Comparison of ENCODE assay signal across 10 mouse cellular contexts in the genomic region with DNA sequence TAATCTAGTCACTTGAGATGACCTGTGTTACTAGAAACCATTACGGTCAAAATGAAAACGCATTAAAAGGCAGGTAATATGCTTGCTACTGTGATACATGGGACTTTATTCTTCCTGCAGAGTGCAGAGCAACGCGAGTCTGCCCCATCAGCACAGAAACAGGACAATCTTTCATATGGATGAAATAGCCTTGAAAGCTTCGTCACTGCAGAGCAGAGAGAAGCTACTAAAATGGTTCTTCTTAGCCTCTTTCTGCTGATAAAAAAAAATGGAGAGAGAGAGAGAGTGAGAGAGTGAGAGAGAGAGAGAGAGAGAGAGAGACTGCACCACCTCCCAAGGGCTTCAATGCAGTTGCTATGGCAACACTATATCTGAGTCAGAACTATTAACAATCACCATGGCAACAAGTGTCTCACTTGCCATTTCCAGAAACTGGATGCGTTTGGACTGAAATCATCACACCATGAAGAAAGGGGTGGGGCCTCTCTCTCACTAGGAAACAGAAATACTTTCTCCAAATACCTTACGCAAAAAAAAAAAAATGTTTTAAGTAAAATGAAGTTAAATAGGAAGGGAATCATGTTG.
DNase-seq lines count a peak whose midpoint lies in the region; ATAC-seq lines count a peak whose summit lies in the region.
"Had no signal": no experiment of that assay in that cellular context is flagged by ENCODE, and none has a peak within 500 bp of the region (broad histone marks: within the 10 kb centered on the region; RNA-seq: fewer than 3 reads in every experiment).

No protein-coding gene starts in this region.

- H3K9me3 ChIP-seq in forebrain, embryonic 14.5 days (replicated peaks; ENCODE audit: control insufficient read depth, low read length), result no peaks in the 10 kb centered on the region
- H3K9me3 ChIP-seq: liver, embryonic 15.5 days; stomach, embryonic 15.5 days had no signal

- no peak overlapping the region for H3K4me3 ChIP-seq in forebrain, embryonic 14.5 days (ENCODE audit: low read depth, low read length)
- H3K4me3 ChIP-seq: liver, embryonic 15.5 days; stomach, embryonic 15.5 days had no signal

- intact Hi-C loops in heart, postnatal 25 days (cut with DNase I), result no loop called here

- H3K4me1 ChIP-seq in forebrain, embryonic 14.5 days (ENCODE audit: control insufficient read depth, insufficient read depth, low read length), result peaks cover 18% of the 10 kb centered on the region
- H3K4me1 ChIP-seq: liver, embryonic 15.5 days had no signal

- DNase-seq in adipocyte (ENCODE audit: low spot score), result peak; percentile 8
- DNase-seq in forebrain, embryonic 14.5 days (ENCODE audit: low spot score), result peak; percentile 97
- peak; percentile 16 to 74 for DNase-seq in layer of hippocampus, postnatal 14 days (ENCODE audit: low spot score in 2 of 2)
- DNase-seq in retina, embryonic 14.5 days (ENCODE audit: low spot score), result peak; percentile 83
- DNase-seq in thymus, postnatal 36 days, result no peak
- no peak for DNase-seq in urinary bladder, postnatal 36 days (ENCODE audit: low spot score in 2 of 2)
- no peak for DNase-seq in heart, postnatal 25 days (ENCODE audit: low spot score)
- no peak for DNase-seq in kidney, adult 18-20 months

- peak overlapping the region; percentile 28 for H3K4me2 ChIP-seq in forebrain, embryonic 14.5 days (ENCODE audit: low read length)
- H3K4me2 ChIP-seq: liver, embryonic 15.5 days; stomach, embryonic 15.5 days had no signal

- no peaks in the 10 kb centered on the region for H3K27me3 ChIP-seq in forebrain, embryonic 14.5 days (replicated peaks; ENCODE audit: control insufficient read depth, insufficient read depth, low read length)
- H3K27me3 ChIP-seq: liver, embryonic 15.5 days; stomach, embryonic 15.5 days had no signal

- H3K36me3 ChIP-seq in forebrain, embryonic 14.5 days (ENCODE audit: control insufficient read depth, insufficient read depth, low read length), result no peaks in the 10 kb centered on the region
- H3K36me3 ChIP-seq: liver, embryonic 15.5 days; stomach, embryonic 15.5 days had no signal

- WGBS in forebrain, embryonic 14.5 days, result 46% methylated on average over 7 of the region's 7 CpGs

- peak overlapping the region; percentile 88 for H3K27ac ChIP-seq in forebrain, embryonic 14.5 days (ENCODE audit: low read depth, low read length)
- H3K27ac ChIP-seq: liver, embryonic 15.5 days; stomach, embryonic 15.5 days had no signal

- peak; percentile 90 for ATAC-seq in forebrain, embryonic 14.5 days

- no peak overlapping the region for H3K9ac ChIP-seq in forebrain, embryonic 14.5 days (ENCODE audit: low read length)
- H3K9ac ChIP-seq: liver, embryonic 15.5 days; stomach, embryonic 15.5 days had no signal

Comparison
In these comparisons a context has a peak if more than half of its experiments do, and no peak if none do; other contexts are left out.
1. DNase-seq: peak in adipocyte (single experiment), forebrain, embryonic 14.5 days (single experiment), layer of hippocampus, postnatal 14 days (2 of 2) and retina, embryonic 14.5 days (single experiment); none in thymus, postnatal 36 days (0 of 2), urinary bladder, postnatal 36 days (0 of 2), heart, postnatal 25 days (single experiment) and kidney, adult 18-20 months (single experiment).